Mouse (Mus musculus): Measurements from ENCODE around the gene Gm45194. TPM values are rescaled to one million over a fixed set of nuclear protein-coding genes. Genes with fewer than 3 reads are reported as not detected.

Gm45194 gene
- polyA plus RNA-seq, 1 experiment from 2014 or later = 0.51 TPM

DNA sequence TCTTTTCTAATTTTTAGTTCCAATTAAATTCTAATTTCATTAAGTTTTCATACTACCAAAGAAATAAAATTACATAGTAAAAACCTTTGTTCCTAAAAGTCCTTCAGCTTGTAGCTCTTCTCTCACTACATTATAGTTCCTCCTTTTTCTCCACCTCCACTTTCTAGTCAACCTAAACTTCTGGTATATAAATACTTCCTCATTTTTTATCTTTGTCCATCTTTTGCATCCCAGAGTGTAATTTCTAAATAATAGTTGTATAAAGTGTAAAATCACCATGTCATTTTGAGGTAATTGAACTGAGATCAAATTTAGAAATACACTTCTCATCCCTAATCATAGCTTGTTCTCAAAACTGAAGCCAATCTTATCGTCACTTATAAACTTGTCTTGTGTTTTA lies 351.7 kb downstream of the Gm45194 start:
- Histone ChIP-seq H3K9ac (replicated peaks; ENCODE audit: low read length) (no peak overlapping the region), H3K4me3 (ENCODE audit: low read length) (no peak overlapping the region), H3K4me1 (ENCODE audit: insufficient read depth, low read length) (no peaks in the 10 kb centered on the region), H3K27ac (ENCODE audit: low read length) (no peak overlapping the region), H3K4me2 (replicated peaks; ENCODE audit: low read depth, low read length) (no peak overlapping the region), H3K9me3 (ENCODE audit: low read length) (no peaks in the 10 kb centered on the region), H3K36me3 (ENCODE audit: insufficient read depth, low read length) (no peaks in the 10 kb centered on the region), H3K27me3 (ENCODE audit: insufficient read depth, low read length) (no peaks in the 10 kb centered on the region)
- no peak for ATAC-seq (ENCODE audit: low FRiP score, low TSS enrichment)
- 85% methylated on average over 1 of the region's 1 CpGs for WGBS

DNA sequence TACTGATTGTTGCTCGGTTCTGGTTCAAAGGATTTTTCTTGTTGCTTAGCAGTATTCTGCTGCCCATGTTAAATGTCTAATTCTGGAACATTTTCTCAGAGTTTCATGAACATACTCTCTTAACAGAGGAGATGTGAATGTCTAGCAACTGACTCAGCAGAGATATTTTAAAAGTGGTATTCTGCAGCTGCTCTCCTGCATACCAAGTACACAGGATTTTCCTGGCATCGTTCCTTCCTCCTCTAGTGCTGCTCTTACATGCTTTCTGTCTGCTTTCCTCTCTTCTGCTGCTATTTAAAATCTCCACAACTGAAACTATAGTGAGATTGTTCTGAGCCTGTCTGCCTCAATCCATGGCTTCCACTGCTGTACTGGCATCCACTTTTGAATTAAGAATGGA lies 364.3 kb downstream of the Gm45194 start:
- H3K9ac ChIP-seq (replicated peaks; ENCODE audit: low read length) = no peak overlapping the region
- WGBS = 69% methylated on average over 2 of the region's 2 CpGs
- no peaks in the 10 kb centered on the region for H3K4me1 ChIP-seq (ENCODE audit: insufficient read depth, low read length)
- H3K4me3 ChIP-seq (ENCODE audit: low read length) = no peak overlapping the region
- H3K36me3 ChIP-seq (ENCODE audit: insufficient read depth, low read length) = no peaks in the 10 kb centered on the region
- no peaks in the 10 kb centered on the region for H3K9me3 ChIP-seq (ENCODE audit: low read length)
- ATAC-seq (ENCODE audit: low FRiP score, low TSS enrichment) = no peak
- H3K27ac ChIP-seq (ENCODE audit: low read length) = no peak overlapping the region
- H3K27me3 ChIP-seq (ENCODE audit: insufficient read depth, low read length) = no peaks in the 10 kb centered on the region
- H3K4me2 ChIP-seq (replicated peaks; ENCODE audit: low read depth, low read length) = no peak overlapping the region

DNA sequence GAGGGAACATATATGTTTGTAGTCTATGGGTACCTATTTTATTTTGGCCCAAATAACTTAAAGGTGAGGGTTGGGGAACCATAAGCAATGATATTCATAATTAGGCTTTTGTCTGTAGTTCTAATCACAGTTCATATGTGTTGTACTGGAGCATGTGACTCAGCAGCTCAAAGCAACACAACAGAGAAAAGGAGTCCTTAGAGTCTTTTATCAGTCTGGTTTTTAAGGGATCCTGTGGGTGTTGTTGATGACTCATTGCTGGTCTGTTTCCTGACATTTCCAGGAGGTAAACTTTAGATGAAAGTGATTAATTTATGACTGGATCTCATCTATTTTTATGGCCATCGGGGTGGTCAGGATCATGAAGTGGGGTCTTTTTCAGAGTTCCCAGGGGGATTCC lies 382.4 kb downstream of the Gm45194 start:
- 68% methylated on average over 1 of the region's 1 CpGs for WGBS
- no peaks in the 10 kb centered on the region for H3K27me3 ChIP-seq (ENCODE audit: insufficient read depth, low read length)
- no peaks in the 10 kb centered on the region for H3K36me3 ChIP-seq (ENCODE audit: insufficient read depth, low read length)
- H3K4me1 ChIP-seq (ENCODE audit: insufficient read depth, low read length) = no peaks in the 10 kb centered on the region
- H3K4me2 ChIP-seq (replicated peaks; ENCODE audit: low read depth, low read length) = no peak overlapping the region
- no peaks in the 10 kb centered on the region for H3K9me3 ChIP-seq (ENCODE audit: low read length)
- no peak overlapping the region for H3K9ac ChIP-seq (replicated peaks; ENCODE audit: low read length)
- no peak overlapping the region for H3K4me3 ChIP-seq (ENCODE audit: low read length)
- no peak overlapping the region for H3K27ac ChIP-seq (ENCODE audit: low read length)
- no peak for ATAC-seq (ENCODE audit: low FRiP score, low TSS enrichment)

Other genes with a start within 250 kb of the Gm45194 start
- gene Hdx, start 194.3 kb upstream of the Gm45194 start, polyA plus RNA-seq (2015; fragmentation: Nextera tagmentation; extraction: Ambion mirVana) = 0.71 and 0.84 TPM in 2 replicates
- gene Tex16, start 119.6 kb downstream of the Gm45194 start, polyA plus RNA-seq (2015; fragmentation: Nextera tagmentation; extraction: Ambion mirVana) = 0.54 and 0.62 TPM in 2 replicates